Mouse (Mus musculus): Measurements from ENCODE around the gene Vmn2r12. TPM values are rescaled to one million over a fixed set of nuclear protein-coding genes. Genes with fewer than 3 reads are reported as not detected.

Vmn2r12 gene
- polyA plus RNA-seq (2012; rRNA removed; ENCODE audit: low replicate concordance): not detected in 2 replicates

GRCm38 (mm10) chr5:109097850-109098249 is at the start of gene Vmn2r12:
TSS of gene Vmn2r12 (minus strand) at chr5:109097950.

GRCm38 (mm10) chr5:109059469-109059868 is 38.3 kb downstream of the Vmn2r12 start, which contains the start of gene Vmn2r11:
TSS of gene Vmn2r11 (minus strand) at chr5:109059569.

Other genes with a start within 250 kb of the Vmn2r12 start
- not detected in 2 replicates for gene Vmn2r9, start 245.3 kb downstream of the Vmn2r12 start, polyA plus RNA-seq (2012; rRNA removed; ENCODE audit: low replicate concordance)
- not detected in 2 replicates for gene Vmn2r10, start 91.4 kb downstream of the Vmn2r12 start, polyA plus RNA-seq (2012; rRNA removed; ENCODE audit: low replicate concordance)
- not detected in 2 replicates for gene Vmn2r11, start 38.4 kb downstream of the Vmn2r12 start, polyA plus RNA-seq (2012; rRNA removed; ENCODE audit: low replicate concordance)
- not detected in 2 replicates for gene Vmn2r13, start 94.2 kb upstream of the Vmn2r12 start, polyA plus RNA-seq (2012; rRNA removed; ENCODE audit: low replicate concordance)
- not detected in 2 replicates for gene Vmn2r14, start 126.8 kb upstream of the Vmn2r12 start, polyA plus RNA-seq (2012; rRNA removed; ENCODE audit: low replicate concordance)
- gene Vmn2r15, start 199.7 kb upstream of the Vmn2r12 start, polyA plus RNA-seq (2012; rRNA removed; ENCODE audit: low replicate concordance): not detected in 2 replicates
- not detected in 2 replicates for gene Vmn2r16, start 232.2 kb upstream of the Vmn2r12 start, polyA plus RNA-seq (2012; rRNA removed; ENCODE audit: low replicate concordance)

Data from duodenum, adult 2 months (tissue).